Mouse (Mus musculus) midbrain, embryonic 16.5 days (tissue): ENCODE data around the gene Psmb11. TPM values are rescaled to one million over a fixed set of nuclear protein-coding genes. Genes with fewer than 3 reads are reported as not detected.
A peak's percentile ranks its signal among the peaks of the same experiment; 100 is the strongest.

Experiments
- ATAC-seq: fragments of 200-750 bp; cut with Nextera tagmentation; 2 replicates; pipeline ENCODE4 v1.8.0; 2017; ENCODE audit warnings: moderate TSS enrichment
- H3K27ac ChIP-seq: fragments of 300-500 bp; sonication (generic); 2 replicates; pipeline ENCODE4 v1.5.1; 2014; ENCODE audit warnings: mild to moderate bottlenecking, low read length, mixed read lengths
- H3K27me3 ChIP-seq: fragments of 300-500 bp; sonication (generic); 2 replicates; pipeline ENCODE4 v1.6.1; 2014; ENCODE audit warnings: low read depth, low read length, mixed read lengths; ENCODE audit not compliant: control insufficient read depth, insufficient read depth
- H3K36me3 ChIP-seq: fragments of 300-500 bp; sonication (generic); 2 replicates; pipeline ENCODE4 v1.6.1; 2014; ENCODE audit warnings: mild to moderate bottlenecking, low read length, moderate library complexity, mixed read lengths; ENCODE audit not compliant: control insufficient read depth, insufficient read depth
- H3K4me1 ChIP-seq: fragments of 300-500 bp; sonication (generic); 2 replicates; pipeline ENCODE4 v1.6.1; 2014; ENCODE audit warnings: mild to moderate bottlenecking, low read length, mixed read lengths; ENCODE audit not compliant: control insufficient read depth, insufficient read depth
- H3K4me2 ChIP-seq: fragments of 300-500 bp; sonication (generic); 2 replicates; pipeline ENCODE4 v1.6.1; 2014; ENCODE audit warnings: mild to moderate bottlenecking, low read length, mixed read lengths
- H3K4me3 ChIP-seq: fragments of 300-500 bp; sonication (generic); 2 replicates; pipeline ENCODE4 v1.5.1; 2014; ENCODE audit warnings: low read depth, mild to moderate bottlenecking, low read length, moderate library complexity, mixed read lengths
- H3K9ac ChIP-seq: fragments of 300-500 bp; sonication (generic); 2 replicates; pipeline ENCODE4 v1.6.1; 2014; ENCODE audit warnings: low read depth, low read length, mixed read lengths
- H3K9me3 ChIP-seq: fragments of 300-500 bp; sonication (generic); replicated peaks from 2 replicates; pipeline ENCODE4 v1.6.1; 2014; ENCODE audit warnings: mild to moderate bottlenecking, low read length, mixed read lengths; ENCODE audit not compliant: control insufficient read depth, poor library complexity, severe bottlenecking
- WGBS: fragments of 180-500 bp; shearing (Covaris S2); extraction: QIAGEN DNeasy Blood & Tissue Kit; methylation state at CpG from one replicate; pipeline ENCODE4 v1.1.7; 2014; 5-methylcytosine and 5-hydroxymethylcytosine counted together
- polyA plus RNA-seq: library from polyadenylated mRNA; unstranded; fragments of >200 nt; fragmentation: Nextera tagmentation; extraction: Ambion mirVana; gene quantifications from 2 replicates; pipeline ENCODE4 v1.2.1, GENCODE M21; 2015

Psmb11 gene
- polyA plus RNA-seq, 1 experiment from 2014 or later: not detected

DNA sequence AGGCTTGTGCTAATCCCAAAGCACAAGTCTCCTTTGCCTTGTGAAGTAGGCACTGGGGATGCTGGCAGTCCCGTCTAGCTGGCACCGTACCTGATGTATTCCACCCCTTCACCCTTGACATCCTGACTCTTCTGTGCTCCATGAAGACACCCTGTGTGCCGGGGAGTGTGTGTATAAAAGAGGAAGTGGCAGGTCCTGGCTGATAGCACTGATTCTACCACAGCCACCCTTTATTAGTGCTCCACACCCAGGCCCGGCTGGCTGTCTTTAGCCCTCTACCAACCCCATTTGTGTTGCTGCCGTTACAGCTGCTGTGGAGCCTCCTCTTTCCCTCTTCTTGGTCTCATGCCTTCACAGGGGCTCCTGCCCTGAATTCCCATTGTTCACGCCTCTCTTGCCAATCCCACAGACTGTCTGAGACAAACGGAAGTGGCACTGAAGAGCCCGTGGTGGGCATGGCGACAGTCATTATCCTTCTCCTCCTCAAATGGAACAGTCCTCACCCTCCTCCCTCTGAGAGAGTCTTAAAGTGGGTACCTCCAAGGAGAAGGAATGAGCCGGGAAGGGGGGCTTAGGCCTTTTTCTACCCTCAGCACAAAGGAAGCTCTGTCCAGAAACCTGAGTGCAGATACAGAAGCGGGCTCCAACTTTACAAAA, 9.5 kb downstream of the Psmb11 start:
- H3K4me3 ChIP-seq: no peak overlapping the region
- peaks cover 33% of the 10 kb centered on the region for H3K36me3 ChIP-seq
- peak overlapping the region; percentile 55; the same call in 1 of the 2 replicates for H3K27ac ChIP-seq
- no peaks in the 10 kb centered on the region for H3K9me3 ChIP-seq
- H3K4me2 ChIP-seq: no peak overlapping the region
- no peaks in the 10 kb centered on the region for H3K27me3 ChIP-seq
- H3K4me1 ChIP-seq: no peaks in the 10 kb centered on the region
- WGBS: 71% methylated on average over 11 of the region's 11 CpGs
- H3K9ac ChIP-seq: no peak overlapping the region
- peak; percentile 41; the same call in 1 of the 2 replicates for ATAC-seq

DNA sequence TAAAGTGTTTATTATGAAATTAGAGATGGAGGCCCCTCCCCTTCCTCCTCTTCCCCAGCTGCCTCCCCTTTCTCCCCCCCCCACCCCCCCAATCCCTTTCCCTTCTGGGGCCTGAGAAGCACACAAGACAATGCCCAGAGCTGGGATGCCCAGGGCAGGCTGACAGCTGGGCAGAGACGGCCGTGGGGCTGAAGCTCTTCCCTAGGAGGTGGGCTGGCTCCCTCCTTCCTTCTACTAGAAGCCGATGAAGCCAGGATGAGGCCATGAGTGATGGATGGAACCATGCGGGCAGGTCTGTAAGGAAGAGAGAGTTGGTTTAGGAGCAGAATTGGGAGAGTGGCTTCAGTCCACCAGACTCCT, 10.0 kb downstream of the Psmb11 start:
- H3K4me2 ChIP-seq: no peak overlapping the region
- no peaks in the 10 kb centered on the region for H3K27me3 ChIP-seq
- 55% methylated on average over 4 of the region's 4 CpGs for WGBS
- no peak for ATAC-seq
- H3K9me3 ChIP-seq: no peaks in the 10 kb centered on the region
- H3K36me3 ChIP-seq: peaks cover 38% of the 10 kb centered on the region
- H3K4me1 ChIP-seq: no peaks in the 10 kb centered on the region
- no peak overlapping the region for H3K4me3 ChIP-seq
- peak overlapping the region; percentile 22; the same call in 1 of the 2 replicates for H3K27ac ChIP-seq
- H3K9ac ChIP-seq: peak overlapping the region; percentile 30; the same call in 1 of the 2 replicates

DNA sequence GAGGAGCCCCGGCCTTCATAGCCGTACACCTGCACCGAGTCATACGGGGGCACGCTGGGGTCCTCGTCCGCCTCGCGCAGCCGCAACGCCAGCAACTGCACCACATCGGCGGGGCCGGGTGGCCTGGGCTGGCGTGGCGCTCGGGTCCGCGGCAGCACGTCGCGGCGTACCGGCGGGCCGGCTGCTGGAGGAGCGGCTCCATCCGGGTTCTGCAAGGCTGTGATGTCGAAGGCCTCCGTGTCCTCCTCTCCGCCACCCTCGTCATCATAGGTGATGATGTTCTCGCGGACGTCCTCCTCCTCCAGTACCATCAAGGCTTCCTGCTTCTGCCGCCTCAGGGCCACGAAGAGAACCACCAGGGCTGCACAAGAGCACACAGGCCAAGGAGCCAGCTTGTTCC, 11.0 kb downstream of the Psmb11 start:
- 93% methylated on average over 35 of the region's 37 CpGs for WGBS
- no peak for ATAC-seq
- H3K4me3 ChIP-seq: no peak overlapping the region
- H3K4me1 ChIP-seq: no peaks in the 10 kb centered on the region
- H3K27ac ChIP-seq: no peak overlapping the region
- H3K9me3 ChIP-seq: no peaks in the 10 kb centered on the region
- no peak overlapping the region for H3K9ac ChIP-seq
- peaks cover 41% of the 10 kb centered on the region for H3K36me3 ChIP-seq
- H3K27me3 ChIP-seq: no peaks in the 10 kb centered on the region
- H3K4me2 ChIP-seq: no peak overlapping the region

DNA sequence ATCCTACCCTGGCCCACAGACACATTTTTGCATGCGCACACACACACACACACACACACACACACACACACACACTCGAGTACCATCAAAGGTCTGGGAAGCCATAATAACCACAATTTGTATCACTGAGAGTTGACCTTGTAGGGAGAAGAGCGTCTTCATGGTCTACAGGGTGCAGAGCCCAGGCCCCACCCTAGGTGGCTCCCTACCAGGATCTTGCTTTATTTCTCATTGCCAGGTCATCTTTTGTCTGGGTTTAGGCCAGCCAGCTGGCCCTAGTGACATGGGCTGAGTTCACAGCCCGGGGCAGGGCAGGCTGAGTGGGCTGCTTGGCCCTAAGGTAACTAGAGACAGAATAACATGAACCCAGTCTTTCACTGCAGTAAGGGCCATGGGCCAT, 12.9 kb downstream of the Psmb11 start:
- Histone ChIP-seq H3K9me3 (no peaks in the 10 kb centered on the region), H3K27ac (no peak overlapping the region), H3K36me3 (peaks cover 41% of the 10 kb centered on the region), H3K4me1 (peaks cover 8% of the 10 kb centered on the region), H3K9ac (no peak overlapping the region), H3K4me3 (no peak overlapping the region), H3K27me3 (no peaks in the 10 kb centered on the region), H3K4me2 (no peak overlapping the region)
- ATAC-seq: no peak
- 90% methylated on average over 4 of the region's 4 CpGs for WGBS

DNA sequence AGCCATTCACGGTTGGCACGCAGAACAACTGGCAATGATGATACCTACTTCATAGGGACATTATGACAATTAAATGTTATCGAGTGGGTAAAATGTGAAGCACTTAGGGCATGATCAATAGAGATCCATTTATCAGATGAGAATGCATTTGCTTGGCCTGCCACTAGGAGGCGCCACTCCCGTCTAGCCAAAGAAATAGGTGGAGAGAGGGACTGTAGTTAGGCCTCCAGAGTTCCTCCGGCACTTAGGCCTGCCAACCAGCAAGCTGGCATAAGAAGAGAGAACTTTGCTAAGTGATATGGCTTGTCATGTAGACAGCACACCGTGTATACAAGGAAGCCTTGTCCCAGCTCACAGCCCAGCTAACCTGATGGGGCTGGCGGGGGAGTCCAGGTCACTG, 15.7 kb downstream of the Psmb11 start:
- Histone ChIP-seq H3K36me3 (peaks cover 25% of the 10 kb centered on the region), H3K4me1 (peaks cover 18% of the 10 kb centered on the region)

DNA sequence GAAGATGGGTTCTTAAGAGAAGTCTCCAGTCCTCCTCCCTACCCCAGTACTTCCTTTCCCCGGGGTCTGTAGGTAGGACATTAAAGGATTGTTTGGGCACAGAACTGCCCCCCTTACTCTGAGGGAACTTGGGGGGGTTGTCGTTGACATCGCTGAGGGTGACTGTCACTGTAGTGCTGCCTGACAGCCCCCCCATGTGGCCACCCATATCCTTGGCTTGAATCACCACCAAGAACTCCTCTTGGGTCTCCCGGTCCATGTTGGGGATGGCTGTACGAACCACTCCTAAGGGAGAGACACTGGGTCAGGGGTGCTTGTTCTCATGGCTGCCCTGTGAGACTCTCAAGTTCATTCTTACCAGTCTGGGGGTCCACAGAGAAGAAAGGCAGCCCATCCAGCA, 17.0 kb downstream of the Psmb11 start:
- no peak for ATAC-seq
- Histone ChIP-seq H3K27me3 (no peaks in the 10 kb centered on the region), H3K27ac (no peak overlapping the region), H3K4me3 (no peak overlapping the region), H3K4me1 (peaks cover 18% of the 10 kb centered on the region), H3K9me3 (no peaks in the 10 kb centered on the region), H3K9ac (peak overlapping the region; percentile 32; the same call in 1 of the 2 replicates), H3K4me2 (no peak overlapping the region), H3K36me3 (peaks cover 24% of the 10 kb centered on the region)
- 77% methylated on average over 5 of the region's 5 CpGs for WGBS

More for the DNA sequence above, 15.7 kb downstream of the Psmb11 start:
- Histone ChIP-seq H3K9ac (no peak overlapping the region), H3K4me3 (no peak overlapping the region), H3K9me3 (no peaks in the 10 kb centered on the region), H3K27ac (no peak overlapping the region), H3K27me3 (no peaks in the 10 kb centered on the region), H3K4me2 (no peak overlapping the region)
- ATAC-seq: no peak
- 52% methylated on average over 8 of the region's 8 CpGs for WGBS

DNA sequence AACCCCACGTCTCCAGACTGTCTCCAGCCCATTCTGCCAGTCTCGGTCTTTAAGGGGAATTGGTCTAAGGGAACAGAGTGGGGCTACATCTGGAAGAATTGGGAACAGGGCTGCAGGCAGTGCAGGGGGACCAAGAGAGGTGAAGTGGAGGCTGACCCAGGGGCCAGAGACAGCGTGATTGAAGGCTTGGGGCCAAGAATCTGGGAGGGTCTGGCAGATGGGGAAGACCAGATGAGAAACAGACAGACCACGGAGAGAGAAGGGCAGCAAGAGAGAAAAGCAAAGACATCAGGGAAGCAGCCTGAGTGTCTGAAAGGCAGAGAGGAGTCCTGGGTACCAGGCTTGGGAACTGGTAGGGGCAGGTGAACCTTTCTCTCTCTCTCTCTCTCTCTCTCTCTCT, 18.9 kb downstream of the Psmb11 start:
- Histone ChIP-seq H3K4me2 (peak overlapping the region; percentile 63), H3K36me3 (peaks cover 39% of the 10 kb centered on the region), H3K9ac (peak overlapping the region; percentile 69), H3K27ac (no peak overlapping the region), H3K4me3 (peak overlapping the region; percentile 82), H3K27me3 (no peaks in the 10 kb centered on the region), H3K4me1 (peaks cover 18% of the 10 kb centered on the region), H3K9me3 (no peaks in the 10 kb centered on the region)
- 12% methylated on average over 4 of the region's 4 CpGs for WGBS
- no peak for ATAC-seq

DNA sequence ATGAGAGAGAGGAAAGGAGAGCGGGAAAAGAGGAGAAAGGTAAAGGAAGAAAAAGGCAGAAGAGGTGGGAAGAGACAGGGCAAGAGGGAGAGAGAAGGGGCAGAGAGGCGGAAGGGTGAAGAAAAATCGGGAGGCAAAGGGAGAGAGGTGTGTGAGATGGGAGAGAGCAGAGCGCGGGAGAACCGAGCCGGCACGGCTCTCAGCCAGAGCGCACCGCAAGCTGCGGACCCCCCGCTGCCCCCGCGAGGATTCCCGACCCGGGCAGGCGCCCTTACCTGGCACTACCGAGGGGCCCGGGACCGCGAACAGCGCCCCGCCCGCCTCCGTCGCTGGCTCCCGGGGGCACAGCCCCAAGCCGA, 19.7 kb downstream of the Psmb11 start, which contains the start of gene Gm17606:
Gm17606 (plus strand) TSS at position 7 of the 359 bp plus-strand sequence.
- Histone ChIP-seq H3K4me1 (peaks cover 18% of the 10 kb centered on the region), H3K27ac (peak within 1 kb of the TSS; percentile 93), H3K4me3 (peak within 1 kb of the TSS; percentile 82), H3K36me3 (peaks cover 43% of the 10 kb centered on the region), H3K4me2 (peak within 1 kb of the TSS; percentile 63), H3K9ac (peak within 1 kb of the TSS; percentile 100), H3K27me3 (no peaks in the 10 kb centered on the region), H3K9me3 (no peaks in the 10 kb centered on the region)
- WGBS: under 1% methylated on average over 23 of the region's 28 CpGs
- ATAC-seq: peak; percentile 25; the same call in 1 of the 2 replicates

DNA sequence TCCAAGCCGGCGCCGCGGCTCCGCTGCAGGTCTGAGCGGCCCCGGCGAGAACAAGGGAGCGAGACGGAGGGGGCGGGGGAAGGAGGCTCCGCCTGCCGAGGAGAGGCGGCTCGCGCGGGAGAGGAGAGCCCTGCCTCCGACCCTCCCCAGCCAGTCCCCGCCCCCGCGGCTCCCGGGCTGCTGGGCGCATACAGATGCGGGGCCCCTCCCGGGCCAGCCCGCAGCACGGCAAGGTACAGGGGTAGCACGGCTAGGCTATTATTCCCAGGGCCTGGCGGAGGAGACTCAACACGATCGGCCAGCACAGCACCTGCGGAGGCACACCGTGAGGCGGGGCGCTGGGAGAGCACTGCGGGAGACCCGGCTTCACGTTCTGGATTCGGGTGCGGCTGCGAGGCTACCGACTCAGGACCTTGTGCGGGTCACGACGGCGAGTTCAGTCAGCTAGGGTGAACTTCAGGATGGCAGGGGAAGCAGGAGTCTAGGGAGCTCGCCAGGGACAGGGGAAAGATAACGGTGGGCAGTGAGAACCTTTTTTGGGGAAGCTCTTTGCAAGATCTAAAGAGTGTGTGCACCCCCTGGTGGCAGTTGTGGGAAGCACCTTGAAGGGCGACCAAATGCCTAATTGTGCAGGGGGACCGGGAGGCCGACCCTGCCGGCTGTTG, 20.2 kb downstream of the Psmb11 start, which contains the start of gene Cdh24:
Cdh24 (minus strand) TSS at position 60 of the 665 bp plus-strand sequence.
- peak; percentile 93 for ATAC-seq
- Histone ChIP-seq H3K27ac (peak within 1 kb of the TSS; percentile 93), H3K9ac (peak within 1 kb of the TSS; percentile 100), H3K4me2 (peak within 1 kb of the TSS; percentile 63), H3K9me3 (no peaks in the 10 kb centered on the region), H3K36me3 (peaks cover 43% of the 10 kb centered on the region), H3K4me1 (peaks cover 18% of the 10 kb centered on the region), H3K27me3 (no peaks in the 10 kb centered on the region), H3K4me3 (peak within 1 kb of the TSS; percentile 82)
- under 1% methylated on average over 50 of the region's 52 CpGs for WGBS
